ENCODE assay signal across 10 mouse cellular contexts in the genomic region with DNA sequence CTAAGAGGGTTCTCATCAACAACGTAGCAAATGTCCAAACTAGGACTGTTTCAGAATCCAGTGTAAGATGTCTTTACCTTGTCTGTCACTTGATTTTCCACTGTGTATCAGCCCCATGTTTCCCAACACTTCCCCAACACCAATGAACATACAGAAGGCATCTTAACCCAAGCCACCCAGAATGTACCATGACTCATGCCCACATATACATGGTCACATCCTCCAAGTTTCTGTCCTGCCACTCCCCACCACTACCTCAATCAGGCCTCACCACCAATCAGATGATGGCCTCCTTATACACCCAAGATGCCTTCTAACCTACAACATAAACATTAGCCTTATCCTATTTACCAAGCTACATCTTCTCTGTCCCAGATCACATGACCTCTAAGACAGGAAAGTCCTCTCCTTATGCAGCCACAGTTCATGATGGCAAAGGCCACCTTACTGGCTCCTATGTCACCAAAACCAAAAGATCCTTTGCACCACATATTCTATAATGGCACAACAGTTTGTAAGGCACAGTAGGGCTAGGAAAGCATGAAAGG. TPM values are rescaled to one million over a fixed set of nuclear protein-coding genes. Genes with fewer than 3 reads are reported as not detected.
"Had no signal": no experiment of that assay in that cellular context is flagged by ENCODE, and none has a peak within 500 bp of the region (broad histone marks: within the 10 kb centered on the region; RNA-seq: fewer than 3 reads in every experiment).

No protein-coding gene starts in this region.

- H3K27me3 ChIP-seq: intestine, embryonic 15.5 days; limb, embryonic 12.5 days; midbrain, embryonic 13.5 days had no signal

- ATAC-seq: intestine, embryonic 15.5 days; midbrain, embryonic 13.5 days had no signal

- H3K27ac ChIP-seq: intestine, embryonic 15.5 days; limb, embryonic 12.5 days; liver, embryonic 14.5 days; midbrain, embryonic 13.5 days had no signal

- H3K9ac ChIP-seq: intestine, embryonic 15.5 days; limb, embryonic 12.5 days; liver, embryonic 14.5 days; midbrain, embryonic 13.5 days had no signal

- H3K4me2 ChIP-seq: intestine, embryonic 15.5 days; limb, embryonic 12.5 days; midbrain, embryonic 13.5 days had no signal

- H3K9me3 ChIP-seq: intestine, embryonic 15.5 days; limb, embryonic 12.5 days; midbrain, embryonic 13.5 days had no signal

- H3K4me3 ChIP-seq: intestine, embryonic 15.5 days; limb, embryonic 12.5 days; midbrain, embryonic 13.5 days had no signal

- H3K4me1 ChIP-seq: limb, embryonic 12.5 days; midbrain, embryonic 13.5 days had no signal

- DNase-seq: kidney, adult 18-20 months; kidney, postnatal 25 days; lung, adult 18-20 months; thymus, adult 18-20 months; thymus, postnatal 14 days had no signal

RNA-seq across cellular contexts. Expression of gene Ccdc116, which starts 30.7 kb away (rescaled TPM):
- total RNA-seq: liver, adult 2 months had no signal

RNA-seq across cellular contexts. Expression of gene Rimbp3, which starts 30.7 kb away (rescaled TPM):
- total RNA-seq: liver, adult 2 months had no signal
- polyA plus RNA-seq: liver, adult 2 months had no signal
